Mouse (Mus musculus): Measurements from ENCODE around the gene Tceanc2.

GRCm38 (mm10) chr4:107150991-107151390 lies 27.9 kb downstream of the Tceanc2 start:
- TF ChIP-seq CTCF (IDR thresholded peaks at IDR 0.05; ENCODE audit: low read depth) (no peak), EP300 (IDR thresholded peaks at IDR 0.05; ENCODE audit: low read depth) (no peak)

All from heart, postnatal 0 days (tissue).